Mouse (Mus musculus): ENCODE measurements around the gene Tmem44.
"Not testable (repeated sequence)": the region's sequence is repeated elsewhere in the genome, so short reads cannot be mapped to it uniquely, and the experiment has no call there.

The Tmem44 gene

DNA sequence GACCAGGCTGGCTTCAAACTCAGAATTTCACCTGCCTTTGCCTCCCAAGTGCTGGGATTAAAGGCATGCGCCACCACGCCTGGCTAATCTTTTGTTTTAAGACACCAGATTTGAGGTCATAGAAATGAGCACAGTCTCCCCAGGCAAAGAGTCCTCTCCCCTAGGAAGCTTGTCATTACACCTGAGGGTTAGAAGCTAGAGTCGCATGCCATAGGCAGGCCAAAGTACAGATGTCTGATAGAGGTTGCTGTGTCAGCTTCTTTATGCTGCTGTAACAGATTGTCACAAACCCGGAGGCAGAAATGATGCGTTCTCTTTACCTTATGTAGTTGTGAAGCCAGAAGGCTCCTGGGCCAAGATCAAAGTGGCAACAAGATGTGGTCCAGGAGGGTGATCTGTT, 53.3 kb downstream of the Tmem44 start:
- no peak for DNase-seq (ENCODE audit: low read depth, low spot score)

DNA sequence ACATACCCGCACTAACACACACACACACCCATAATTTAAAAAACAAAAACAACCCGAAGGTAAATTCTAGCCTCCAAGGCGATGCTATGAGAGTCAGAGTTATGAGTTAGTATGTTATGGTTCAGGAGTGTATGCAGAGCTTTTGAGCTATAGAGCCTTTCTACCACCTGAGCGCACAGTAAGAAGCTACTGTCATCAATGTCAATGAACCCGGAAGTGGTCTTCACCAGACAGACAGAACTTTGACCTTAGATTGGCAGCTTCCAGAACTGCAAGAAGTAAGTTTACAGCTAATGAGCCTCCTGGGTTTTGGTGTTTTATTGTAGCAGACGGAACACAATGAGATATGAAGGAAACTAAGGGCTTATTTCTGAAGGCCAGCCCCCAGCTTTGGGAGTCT, 55.8 kb downstream of the Tmem44 start:
- no peak for DNase-seq (ENCODE audit: low read depth, low spot score)

DNA sequence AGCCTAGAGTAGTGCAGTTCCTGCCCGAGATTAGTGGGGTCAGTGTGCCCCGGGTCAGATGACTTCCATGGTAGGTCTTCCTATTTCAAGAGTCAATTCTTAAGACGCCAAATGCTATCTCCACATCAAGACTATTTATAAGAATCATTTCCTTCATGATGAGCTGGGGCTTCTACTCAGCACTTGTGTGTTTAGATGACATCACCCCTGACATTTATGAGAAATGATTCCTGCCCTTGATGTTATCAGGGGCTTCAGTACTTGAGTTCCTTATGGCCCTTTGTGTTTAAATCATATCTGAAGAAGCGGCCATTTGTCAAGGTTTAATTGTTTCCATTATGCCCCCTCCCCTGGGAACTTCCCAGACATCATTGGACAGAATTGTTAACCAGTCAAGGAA, 58.9 kb downstream of the Tmem44 start:
- no peak for DNase-seq (ENCODE audit: low read depth, low spot score)

DNA sequence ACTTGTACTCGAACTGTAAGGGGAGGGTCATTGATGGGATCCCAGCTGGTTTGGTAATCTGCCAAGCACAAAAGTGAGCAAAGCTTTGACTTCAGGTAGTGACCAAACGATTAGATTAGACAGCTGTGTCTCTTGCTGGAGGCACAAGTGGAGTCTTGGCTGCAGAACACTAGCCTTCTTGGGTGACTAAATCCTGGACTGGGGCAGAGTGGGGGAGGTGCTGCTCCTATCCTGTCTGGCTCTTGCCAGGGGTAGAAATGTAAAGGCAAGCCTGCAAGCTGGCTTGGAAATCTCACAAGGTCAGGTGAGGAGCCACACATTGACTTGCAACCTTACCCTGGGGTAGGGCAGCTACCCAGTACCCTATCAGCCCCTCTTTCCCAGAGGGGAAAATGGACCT, 59.9 kb downstream of the Tmem44 start:
- DNase-seq (ENCODE audit: low read depth, low spot score), result no peak

DNA sequence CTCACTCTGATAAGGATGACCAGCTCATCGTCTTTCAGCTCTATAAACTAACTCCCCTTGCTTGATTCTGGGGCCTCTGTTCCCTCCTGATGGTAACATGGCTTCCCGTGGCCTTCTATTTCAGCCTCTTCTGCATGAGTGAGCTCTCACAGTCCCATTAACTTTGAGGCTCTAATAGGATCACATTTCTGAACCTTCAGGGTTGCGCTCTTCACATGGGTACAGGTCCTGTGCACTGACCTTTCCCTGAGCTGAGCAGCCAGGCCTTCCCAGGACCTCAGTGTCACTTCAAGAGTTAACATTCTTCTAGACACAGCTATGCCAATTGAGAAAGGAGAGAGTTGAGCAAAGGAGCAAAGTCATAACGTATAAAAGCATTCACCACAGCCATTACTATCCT, 60.3 kb downstream of the Tmem44 start:
- no peak for DNase-seq (ENCODE audit: low read depth, low spot score)

DNA sequence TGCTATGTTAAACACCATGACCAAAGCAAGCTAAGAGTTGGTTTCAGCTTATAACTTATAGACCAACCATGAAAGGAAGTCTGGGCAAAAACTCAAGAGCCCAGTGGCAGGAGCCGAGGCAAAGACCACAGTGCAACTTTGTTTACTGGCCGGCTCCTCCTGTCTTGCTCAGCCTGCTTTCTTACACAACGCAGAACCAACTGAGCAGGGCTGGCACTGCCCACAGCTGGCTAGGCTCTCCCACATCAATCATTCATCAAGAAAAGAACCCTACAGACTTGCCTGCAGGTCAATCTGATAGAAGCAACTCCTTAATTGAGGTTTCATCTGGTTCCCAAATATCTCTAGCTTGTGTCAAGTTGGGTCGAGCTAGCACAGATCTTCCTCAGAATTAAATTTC, 61.0 kb downstream of the Tmem44 start:
- DNase-seq (ENCODE audit: low read depth, low spot score), result no peak

DNA sequence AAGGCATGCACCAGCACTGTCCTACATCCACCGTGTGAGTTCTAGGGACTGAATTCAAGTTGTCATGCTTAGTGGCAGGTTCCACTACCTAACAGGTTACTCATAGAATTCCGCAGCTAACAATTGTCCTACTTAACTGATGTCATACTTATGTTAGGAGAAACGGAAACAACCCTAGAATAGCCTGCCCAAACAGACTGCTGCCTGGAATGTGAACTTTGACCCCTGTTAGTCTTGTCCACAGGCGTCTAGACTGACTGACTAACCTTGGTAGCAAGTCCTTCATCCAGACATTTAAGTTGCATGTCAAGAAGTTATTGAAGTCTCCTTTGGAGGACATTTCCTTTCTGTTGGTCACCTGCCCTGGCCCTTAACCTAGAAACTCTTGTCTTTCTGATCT, 64.1 kb downstream of the Tmem44 start:
- no peak for DNase-seq (ENCODE audit: low read depth, low spot score)

DNA sequence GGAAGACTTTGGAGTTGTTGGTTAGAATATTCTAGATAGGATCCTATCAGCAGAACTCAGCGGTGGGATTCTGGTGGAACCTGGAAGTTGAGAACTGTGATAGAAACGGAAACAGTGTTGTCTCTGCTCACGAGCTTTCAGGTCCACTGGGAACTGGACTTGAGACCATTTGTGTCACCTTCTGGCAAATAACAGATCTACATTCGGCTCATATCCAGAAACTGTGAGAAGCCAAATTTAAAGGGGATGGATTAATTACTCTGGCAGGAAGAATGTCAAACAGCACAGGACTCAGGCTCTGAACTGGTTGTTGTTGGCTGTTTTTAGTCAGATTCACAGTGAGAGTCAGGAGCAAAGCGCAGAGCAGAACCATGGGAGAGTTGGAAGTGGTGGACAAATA, 72.9 kb downstream of the Tmem44 start:
- DNase-seq (ENCODE audit: low read depth, low spot score), result no peak

DNA sequence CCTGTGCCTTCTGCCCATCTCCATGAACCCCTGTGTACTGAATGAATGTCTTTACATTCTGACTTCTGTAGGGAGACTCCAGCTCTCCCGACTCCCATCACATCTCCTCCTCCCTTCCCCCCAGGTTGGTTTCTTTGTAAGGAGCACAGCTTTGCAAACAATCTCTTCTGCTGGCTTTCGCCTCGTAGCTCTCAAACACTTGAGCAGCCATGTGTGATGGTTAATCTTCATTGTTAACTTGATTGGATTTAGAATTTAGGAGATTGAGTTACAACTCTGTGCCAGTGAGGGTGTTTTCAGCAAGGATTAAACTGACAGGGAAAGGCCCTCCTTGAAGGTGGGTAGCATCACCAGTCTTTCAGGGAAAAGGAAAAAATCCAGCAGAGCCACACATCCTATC, 73.6 kb downstream of the Tmem44 start:
- DNase-seq (ENCODE audit: low read depth, low spot score), result no peak

DNA sequence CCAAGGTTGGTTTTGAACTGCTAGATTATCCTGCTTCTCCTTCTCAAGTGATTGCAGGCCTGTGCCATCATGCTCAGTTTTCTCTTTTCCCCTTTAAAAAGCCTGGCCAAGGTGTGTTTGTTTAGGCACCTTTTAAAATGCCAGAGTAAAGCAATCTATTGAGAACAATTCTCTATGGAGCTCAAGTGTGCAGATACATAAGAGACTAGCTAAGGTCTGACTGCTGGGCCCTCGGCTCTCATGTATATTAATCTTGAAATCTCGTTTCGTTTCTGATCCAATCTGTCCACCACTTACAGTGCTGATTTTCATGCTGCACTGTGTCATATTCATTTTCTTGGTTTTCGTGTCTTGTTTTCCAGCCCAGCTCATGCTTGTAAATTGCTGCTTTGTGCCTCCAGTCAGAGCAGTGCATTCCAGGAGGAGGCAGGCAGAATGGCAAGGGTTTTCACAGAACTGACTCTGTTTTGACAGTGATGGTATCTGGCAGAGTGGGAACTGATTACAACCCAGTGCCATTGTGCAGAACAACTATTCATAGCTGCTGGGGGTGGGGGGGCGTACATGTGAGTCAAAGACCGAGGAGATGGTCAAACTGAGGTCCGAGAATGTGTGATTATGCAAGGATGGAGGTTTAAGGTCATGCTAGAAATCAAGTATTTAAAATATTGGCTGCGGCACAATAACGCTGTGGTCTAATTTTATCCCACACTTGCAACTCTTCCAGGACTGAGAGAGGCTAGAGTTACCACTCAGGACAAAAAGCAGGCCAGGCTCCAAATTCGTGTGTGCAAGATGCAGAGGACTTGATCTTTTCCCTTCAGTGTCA, 74.8 kb downstream of the Tmem44 start:
- DNase-seq (ENCODE audit: low read depth, low spot score), result no peak

DNA sequence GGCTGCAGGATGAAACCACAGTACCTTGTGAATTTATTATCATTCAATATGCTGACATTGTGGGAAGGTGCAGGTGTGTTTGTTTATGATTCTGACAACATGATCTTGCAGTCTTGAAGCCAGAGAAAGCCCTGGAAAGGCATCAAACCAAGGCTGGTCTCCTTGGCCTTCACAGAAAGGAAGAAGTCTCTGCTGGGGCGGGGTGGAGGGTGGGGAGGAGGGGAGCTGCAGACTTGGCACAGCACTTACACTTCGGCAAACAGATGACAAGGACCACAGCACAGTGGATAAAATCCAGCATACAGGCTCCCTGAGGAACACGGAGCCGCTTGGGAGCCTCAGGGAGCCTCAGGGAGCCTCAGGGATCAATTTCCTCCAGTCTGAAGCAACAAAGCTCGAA, 78.2 kb downstream of the Tmem44 start:
- DNase-seq (ENCODE audit: low read depth, low spot score), result no peak

DNA sequence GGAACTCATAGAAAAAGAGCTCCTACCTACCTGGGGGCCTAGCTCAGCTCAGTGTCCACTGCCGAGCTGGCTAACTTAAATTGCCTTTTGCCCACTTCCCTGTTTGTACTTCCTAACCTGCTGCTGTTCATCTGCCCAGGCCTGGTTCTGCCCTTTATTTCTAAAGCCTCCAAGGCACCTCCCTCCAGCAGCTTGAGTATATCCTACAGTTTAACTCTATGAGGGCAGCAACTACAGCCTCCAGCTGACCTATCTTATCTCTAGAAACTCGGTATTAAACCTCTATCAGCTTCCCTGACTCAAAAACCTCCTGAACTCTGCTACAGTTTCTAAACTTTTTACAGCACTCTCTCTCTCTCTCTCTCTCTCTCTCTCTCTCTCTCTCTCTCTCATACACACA, 78.7 kb downstream of the Tmem44 start:
- DNase-seq (ENCODE audit: low read depth, low spot score), result no peak

DNA sequence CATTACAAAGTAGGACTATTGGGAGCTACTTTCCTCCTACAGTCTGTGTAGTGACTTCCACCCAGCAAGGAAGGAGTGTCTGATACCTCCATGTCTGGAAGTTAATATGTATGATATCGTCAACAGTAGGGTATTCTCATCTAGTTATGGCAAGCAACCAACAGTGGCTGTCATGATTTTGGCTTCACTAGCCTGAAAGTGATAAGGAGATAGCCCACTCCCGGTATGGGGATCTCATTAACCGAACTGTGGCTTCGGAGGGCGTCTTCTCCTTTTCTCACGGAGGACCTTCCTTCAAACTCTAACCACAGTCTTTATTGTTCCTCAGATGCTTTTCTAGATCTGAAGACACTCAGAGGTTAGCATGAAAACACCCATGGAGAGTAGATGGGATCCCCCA, 81.7 kb downstream of the Tmem44 start:
- no peak for DNase-seq (ENCODE audit: low read depth, low spot score)

DNA sequence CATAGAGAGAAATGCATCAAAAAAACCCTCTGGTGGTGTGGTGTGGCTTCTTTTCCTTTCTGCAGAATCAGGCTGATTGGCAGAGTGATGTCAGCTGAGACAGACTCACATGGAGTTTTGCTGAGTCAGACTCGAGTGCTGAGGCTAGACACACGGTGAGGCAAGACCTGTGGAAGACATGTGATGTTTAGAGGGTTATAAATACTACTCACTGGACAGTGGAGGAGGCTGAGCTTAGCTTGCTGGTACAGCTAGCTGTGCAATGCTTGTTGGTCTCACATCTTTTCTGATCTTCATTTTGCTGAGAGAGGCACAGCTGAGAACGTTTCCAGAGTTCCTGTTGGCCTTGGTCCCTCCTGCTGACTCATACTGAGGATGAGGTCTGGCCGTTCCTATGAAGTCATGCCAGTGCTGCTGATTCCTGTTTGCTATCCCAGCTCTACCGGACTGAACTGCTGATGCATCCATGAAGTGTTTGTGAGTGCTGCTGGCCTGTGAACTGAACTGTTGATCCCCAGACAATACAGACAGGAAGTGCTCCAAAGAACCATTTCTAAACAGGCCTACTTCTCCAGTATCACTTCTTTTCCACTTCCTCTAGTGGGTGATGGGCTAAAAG, 84.9 kb downstream of the Tmem44 start:
- no peak for DNase-seq (ENCODE audit: low read depth, low spot score)

DNA sequence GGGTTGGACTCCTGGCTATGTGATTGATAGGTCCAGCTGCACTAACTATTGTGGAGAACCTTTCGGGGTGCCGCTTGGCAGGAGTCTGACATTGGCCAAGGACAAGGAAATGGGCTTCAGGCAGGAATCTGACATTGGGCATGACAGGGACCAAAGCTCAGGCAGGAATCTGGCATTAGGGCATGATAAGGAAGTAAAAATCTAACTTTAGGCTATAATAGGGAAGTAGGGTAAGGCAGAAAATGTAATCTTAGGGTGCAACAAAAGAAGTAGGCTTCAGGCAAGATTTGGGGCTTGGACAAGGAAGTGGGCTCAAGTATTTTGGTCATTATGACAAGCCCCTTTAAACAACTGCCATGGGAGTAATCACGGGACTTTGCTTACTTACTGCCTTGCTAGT, 85.9 kb downstream of the Tmem44 start:
- DNase-seq (ENCODE audit: low read depth, low spot score), result not testable (repeated sequence)
